Mouse (Mus musculus): ENCODE measurements around the gene Rpl3.
"Not testable (repeated sequence)": the region's sequence is repeated elsewhere in the genome, so short reads cannot be mapped to it uniquely, and the experiment has no call there.

Rpl3 gene

DNA sequence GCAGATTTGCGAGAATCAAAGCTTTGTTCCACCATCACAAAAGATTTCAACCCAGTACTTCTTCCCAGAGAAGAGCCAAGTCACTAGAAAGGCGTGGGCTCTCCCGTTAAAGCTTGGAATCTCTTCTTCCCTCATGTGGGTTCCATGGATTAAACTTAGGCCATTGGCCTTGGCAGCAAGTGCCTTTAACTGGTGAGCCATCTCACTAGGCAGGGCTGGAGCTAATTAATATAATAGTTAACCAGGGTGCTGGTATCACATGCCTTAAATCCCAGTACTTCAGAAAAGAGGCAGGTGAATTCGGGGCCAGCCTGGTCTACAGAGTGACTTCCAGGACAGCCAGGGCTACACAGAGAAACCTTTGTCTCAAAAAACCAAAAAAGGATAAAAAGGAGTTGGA, 33.0 kb upstream of the Rpl3 start:
- H3K27me3 ChIP-seq (ENCODE audit: control insufficient read depth, insufficient read depth, low read length, poor library complexity, severe bottlenecking): no peaks in the 10 kb centered on the region
- no peaks in the 10 kb centered on the region for H3K36me3 ChIP-seq (ENCODE audit: control insufficient read depth, insufficient read depth, low read length, poor library complexity, severe bottlenecking)
- DNase-seq (ENCODE audit: low read depth, low spot score): no peak

GRCm38 (mm10) chr15:80122431-80122830, 30.8 kb upstream of the Rpl3 start:
- not testable (repeated sequence) for H3K36me3 ChIP-seq (ENCODE audit: control insufficient read depth, insufficient read depth, low read length, poor library complexity, severe bottlenecking); DNase-seq (ENCODE audit: low read depth, low spot score); H3K27me3 ChIP-seq (ENCODE audit: control insufficient read depth, insufficient read depth, low read length, poor library complexity, severe bottlenecking)

- Histone ChIP-seq H3K36me3 (ENCODE audit: control insufficient read depth, insufficient read depth, low read length, poor library complexity, severe bottlenecking) (no peaks in the 10 kb centered on the region), H3K27me3 (ENCODE audit: control insufficient read depth, insufficient read depth, low read length, poor library complexity, severe bottlenecking) (no peaks in the 10 kb centered on the region)
- DNase-seq (ENCODE audit: low read depth, low spot score): no peak
Observed at GRCm38 (mm10) chr15:80121721-80122325, 30.2 kb upstream of the Rpl3 start.

DNA sequence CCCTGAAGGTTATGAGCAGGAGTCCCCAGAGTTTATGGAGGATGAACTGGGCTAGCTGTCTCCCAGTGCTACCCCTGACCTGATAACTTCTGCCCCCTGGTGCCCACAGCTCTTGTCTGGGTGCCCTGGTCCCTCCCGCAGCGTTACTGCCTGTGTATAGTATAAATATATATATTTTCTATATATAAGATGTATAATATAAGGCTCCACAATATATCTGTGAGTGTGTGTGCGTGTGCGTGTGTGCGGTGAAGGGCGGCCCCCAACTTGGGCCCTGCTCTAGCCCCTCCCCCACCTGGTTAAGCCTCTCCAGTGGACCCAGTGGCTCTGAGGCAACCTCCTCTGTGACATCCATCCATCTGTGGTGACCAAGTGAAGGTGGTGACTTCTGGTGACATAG, 27.4 kb upstream of the Rpl3 start:
- Histone ChIP-seq H3K36me3 (ENCODE audit: control insufficient read depth, insufficient read depth, low read length, poor library complexity, severe bottlenecking) (no peaks in the 10 kb centered on the region), H3K27me3 (ENCODE audit: control insufficient read depth, insufficient read depth, low read length, poor library complexity, severe bottlenecking) (no peaks in the 10 kb centered on the region)
- DNase-seq (ENCODE audit: low read depth, low spot score): no peak

DNA sequence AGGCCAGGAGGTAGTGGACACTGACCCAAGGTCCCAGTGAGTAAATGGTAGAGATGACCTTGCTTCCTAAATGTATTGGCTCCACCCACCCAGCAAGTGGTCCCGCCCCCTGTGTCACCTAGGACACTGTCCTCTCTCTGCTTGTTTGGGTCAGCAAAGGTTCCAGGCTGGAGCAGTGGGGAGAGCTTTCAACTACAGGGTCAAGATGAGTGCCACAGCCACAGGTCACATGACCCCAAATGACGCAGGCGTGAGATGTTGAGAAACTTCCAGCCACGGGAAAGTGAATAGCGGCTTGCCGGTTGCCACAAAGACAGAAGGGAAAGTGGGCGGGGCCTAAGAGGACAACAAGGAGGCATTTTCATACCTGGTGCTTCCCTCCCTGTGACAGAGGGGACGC, 25.5 kb upstream of the Rpl3 start:
- H3K36me3 ChIP-seq (ENCODE audit: control insufficient read depth, insufficient read depth, low read length, poor library complexity, severe bottlenecking): no peaks in the 10 kb centered on the region
- DNase-seq (ENCODE audit: low read depth, low spot score): no peak
- H3K27me3 ChIP-seq (ENCODE audit: control insufficient read depth, insufficient read depth, low read length, poor library complexity, severe bottlenecking): no peaks in the 10 kb centered on the region

DNA sequence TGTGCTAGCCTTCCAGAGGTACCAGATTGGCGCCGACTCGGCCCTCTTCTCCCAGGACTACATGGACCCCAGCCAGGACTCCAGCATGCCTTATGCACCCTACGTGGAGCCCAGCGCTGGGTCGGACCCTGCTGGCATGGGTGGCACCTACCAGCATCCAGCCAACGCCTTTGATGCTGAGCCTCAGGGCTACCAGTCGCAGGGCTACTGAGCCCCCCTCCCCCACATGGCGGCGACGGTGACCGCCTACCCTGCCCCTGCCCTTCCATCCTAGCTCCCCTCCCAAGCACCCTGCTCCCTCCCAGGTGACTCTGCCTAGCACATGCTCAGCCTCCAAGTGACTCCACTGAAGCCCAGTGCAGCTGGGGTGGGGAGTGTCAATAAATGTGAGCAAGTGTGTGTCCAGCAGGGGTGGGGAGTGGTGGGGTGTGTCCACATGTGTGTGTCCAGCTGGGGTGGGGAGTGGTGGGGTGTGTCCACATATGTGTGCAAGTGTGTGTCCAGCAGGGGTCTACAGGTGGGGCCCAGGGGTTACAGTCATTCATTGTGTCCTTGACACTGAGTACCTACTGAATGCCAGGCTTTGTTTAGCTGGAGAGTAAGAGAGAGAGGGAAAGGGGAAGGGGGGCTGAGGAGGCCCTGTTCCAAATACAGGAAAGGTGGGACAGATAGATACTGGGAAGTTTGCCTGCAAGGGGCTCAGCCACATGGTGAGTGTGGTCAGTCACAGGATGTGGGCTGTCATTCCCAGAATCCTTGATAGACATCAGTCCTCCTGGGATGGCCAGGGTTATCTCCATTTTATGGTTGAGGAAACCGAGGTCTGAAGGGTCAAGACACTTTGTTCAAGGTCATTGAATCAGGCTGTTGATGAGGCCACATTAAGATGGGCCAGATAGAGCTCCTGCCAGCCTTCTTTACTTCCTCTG, 24.5 kb upstream of the Rpl3 start:
- no peak for DNase-seq (ENCODE audit: low read depth, low spot score)
- H3K27me3 ChIP-seq (ENCODE audit: control insufficient read depth, insufficient read depth, low read length, poor library complexity, severe bottlenecking): no peaks in the 10 kb centered on the region
- H3K36me3 ChIP-seq (ENCODE audit: control insufficient read depth, insufficient read depth, low read length, poor library complexity, severe bottlenecking): no peaks in the 10 kb centered on the region

DNA sequence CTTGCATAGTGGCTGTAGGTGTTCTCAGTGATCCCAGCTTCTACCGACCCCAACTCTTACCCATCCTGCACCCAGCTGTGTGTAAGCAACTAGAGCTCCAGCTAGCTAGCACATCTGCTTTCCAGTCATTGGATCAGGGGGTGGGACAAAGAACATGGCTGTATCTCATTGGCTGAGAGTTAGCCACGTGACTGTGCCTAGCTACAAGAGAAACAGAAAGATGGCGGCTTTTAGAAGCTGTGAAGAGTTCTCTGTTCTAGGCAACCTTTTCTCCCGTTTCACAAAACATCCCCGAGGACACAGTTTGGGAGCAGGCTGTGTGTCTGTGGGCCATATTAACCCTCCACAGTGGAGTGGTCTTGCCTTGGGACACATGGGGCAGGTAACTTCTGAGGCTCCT, 23.6 kb upstream of the Rpl3 start:
- DNase-seq (ENCODE audit: low read depth, low spot score): no peak
- Histone ChIP-seq H3K36me3 (ENCODE audit: control insufficient read depth, insufficient read depth, low read length, poor library complexity, severe bottlenecking) (no peaks in the 10 kb centered on the region), H3K27me3 (ENCODE audit: control insufficient read depth, insufficient read depth, low read length, poor library complexity, severe bottlenecking) (no peaks in the 10 kb centered on the region)

GRCm38 (mm10) chr15:80114414-80114813, 22.7 kb upstream of the Rpl3 start:
- DNase-seq (ENCODE audit: low read depth, low spot score): no peak
- no peaks in the 10 kb centered on the region for H3K36me3 ChIP-seq (ENCODE audit: control insufficient read depth, insufficient read depth, low read length, poor library complexity, severe bottlenecking)
- H3K27me3 ChIP-seq (ENCODE audit: control insufficient read depth, insufficient read depth, low read length, poor library complexity, severe bottlenecking): no peaks in the 10 kb centered on the region

- peak; percentile 48 for DNase-seq (ENCODE audit: low read depth, low spot score)
- Histone ChIP-seq H3K36me3 (ENCODE audit: control insufficient read depth, insufficient read depth, low read length, poor library complexity, severe bottlenecking) (no peaks in the 10 kb centered on the region), H3K27me3 (ENCODE audit: control insufficient read depth, insufficient read depth, low read length, poor library complexity, severe bottlenecking) (no peaks in the 10 kb centered on the region)
Observed at GRCm38 (mm10) chr15:80112499-80112898, 20.8 kb upstream of the Rpl3 start.

DNA sequence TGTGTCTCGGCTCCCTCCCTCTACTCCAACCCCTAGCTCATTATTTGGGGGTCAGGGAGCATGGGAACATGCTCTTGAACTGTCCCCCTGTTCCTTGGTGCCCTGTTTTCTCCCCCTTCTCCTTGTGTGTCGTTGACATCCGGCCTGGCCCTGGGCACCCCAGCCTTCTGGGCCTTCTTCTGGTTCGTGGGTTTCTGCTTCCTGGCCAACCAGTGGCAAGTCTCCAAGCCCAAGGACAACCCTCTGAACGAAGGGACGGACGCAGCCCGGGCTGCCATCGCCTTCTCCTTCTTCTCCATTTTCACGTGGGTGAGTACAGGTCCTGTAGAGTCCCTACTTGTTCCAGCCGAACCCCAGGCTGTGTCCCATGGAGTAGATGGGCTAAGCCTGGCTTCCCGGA, 19.8 kb upstream of the Rpl3 start:
- Histone ChIP-seq H3K27me3 (ENCODE audit: control insufficient read depth, insufficient read depth, low read length, poor library complexity, severe bottlenecking) (no peaks in the 10 kb centered on the region), H3K36me3 (ENCODE audit: control insufficient read depth, insufficient read depth, low read length, poor library complexity, severe bottlenecking) (no peaks in the 10 kb centered on the region)
- DNase-seq (ENCODE audit: low read depth, low spot score): no peak

GRCm38 (mm10) chr15:80107575-80107974, 15.9 kb upstream of the Rpl3 start:
- no peak for DNase-seq (ENCODE audit: low read depth, low spot score)
- Histone ChIP-seq H3K27me3 (ENCODE audit: control insufficient read depth, insufficient read depth, low read length, poor library complexity, severe bottlenecking) (no peaks in the 10 kb centered on the region), H3K36me3 (ENCODE audit: control insufficient read depth, insufficient read depth, low read length, poor library complexity, severe bottlenecking) (no peaks in the 10 kb centered on the region)

- no peaks in the 10 kb centered on the region for H3K27me3 ChIP-seq (ENCODE audit: control insufficient read depth, insufficient read depth, low read length, poor library complexity, severe bottlenecking)
- H3K36me3 ChIP-seq (ENCODE audit: control insufficient read depth, insufficient read depth, low read length, poor library complexity, severe bottlenecking): no peaks in the 10 kb centered on the region
- no peak for DNase-seq (ENCODE audit: low read depth, low spot score)
Observed at GRCm38 (mm10) chr15:80107143-80107542, 15.5 kb upstream of the Rpl3 start.

DNA sequence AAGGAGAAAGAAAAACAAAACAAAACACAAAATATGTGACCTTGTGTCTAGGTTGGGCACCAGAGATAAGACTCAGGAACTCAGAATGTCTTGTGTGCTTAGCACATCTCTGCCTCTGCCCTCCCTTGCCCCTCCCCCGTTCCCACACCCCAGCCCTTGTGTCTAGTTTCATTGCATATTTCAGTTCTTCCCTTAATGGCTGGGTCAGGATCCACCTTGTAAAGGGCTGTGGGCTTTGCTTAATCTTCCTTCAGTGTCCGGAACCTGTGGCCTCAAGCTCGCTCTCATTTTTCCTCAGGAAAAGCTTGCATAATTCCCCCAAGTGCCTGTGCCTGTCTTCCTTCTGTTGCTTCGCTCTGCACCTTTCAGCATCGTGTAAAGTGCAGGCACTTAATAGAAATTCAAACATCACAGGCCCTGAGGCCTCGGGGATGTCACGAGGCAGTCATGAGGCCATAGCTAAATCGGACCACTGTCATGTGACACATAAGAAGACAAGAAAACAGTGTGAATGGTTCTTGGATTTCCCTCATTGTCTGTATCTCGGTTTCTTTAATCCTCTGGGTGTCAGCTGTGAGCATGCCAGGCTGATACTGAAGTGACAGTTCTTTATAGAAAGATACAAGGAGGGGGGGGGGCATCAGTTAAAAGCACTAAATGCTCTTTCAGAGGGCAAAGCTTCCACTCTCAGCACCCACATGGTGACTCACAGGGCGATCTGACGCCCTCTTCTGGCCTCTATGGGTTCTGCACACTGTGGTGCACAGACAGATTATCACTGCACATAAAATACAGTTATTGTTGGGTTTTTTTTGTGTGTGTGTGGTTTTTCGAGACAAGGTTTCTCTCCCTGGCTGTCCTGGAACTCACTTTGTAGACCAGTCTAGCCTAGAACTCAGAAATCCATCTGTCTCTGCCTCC, 14.1 kb upstream of the Rpl3 start:
- Histone ChIP-seq H3K27me3 (ENCODE audit: control insufficient read depth, insufficient read depth, low read length, poor library complexity, severe bottlenecking) (no peaks in the 10 kb centered on the region), H3K36me3 (ENCODE audit: control insufficient read depth, insufficient read depth, low read length, poor library complexity, severe bottlenecking) (no peaks in the 10 kb centered on the region)
- DNase-seq (ENCODE audit: low read depth, low spot score): no peak

DNA sequence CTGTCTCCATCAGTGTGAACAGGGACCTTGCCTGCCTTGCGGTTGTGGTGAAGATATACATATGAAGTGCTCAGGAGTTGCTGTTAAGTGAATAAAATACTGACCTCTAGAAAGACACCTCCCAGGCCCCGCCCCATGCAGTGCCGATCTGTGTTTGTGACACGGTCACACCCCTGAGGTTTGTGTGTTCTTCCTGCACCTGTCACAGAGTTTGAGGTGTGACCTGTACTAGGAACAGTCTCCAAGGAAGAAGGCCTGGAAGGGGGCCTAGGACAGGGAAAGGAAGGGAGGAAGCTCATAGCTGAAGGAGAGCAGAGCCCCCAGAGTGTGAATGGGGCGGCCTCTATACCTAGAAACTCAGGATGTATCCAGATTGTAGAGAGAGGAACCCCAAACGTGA, 10.8 kb upstream of the Rpl3 start:
- Histone ChIP-seq H3K36me3 (ENCODE audit: control insufficient read depth, insufficient read depth, low read length, poor library complexity, severe bottlenecking) (no peaks in the 10 kb centered on the region), H3K27me3 (ENCODE audit: control insufficient read depth, insufficient read depth, low read length, poor library complexity, severe bottlenecking) (no peaks in the 10 kb centered on the region)
- DNase-seq (ENCODE audit: low read depth, low spot score): no peak

DNA sequence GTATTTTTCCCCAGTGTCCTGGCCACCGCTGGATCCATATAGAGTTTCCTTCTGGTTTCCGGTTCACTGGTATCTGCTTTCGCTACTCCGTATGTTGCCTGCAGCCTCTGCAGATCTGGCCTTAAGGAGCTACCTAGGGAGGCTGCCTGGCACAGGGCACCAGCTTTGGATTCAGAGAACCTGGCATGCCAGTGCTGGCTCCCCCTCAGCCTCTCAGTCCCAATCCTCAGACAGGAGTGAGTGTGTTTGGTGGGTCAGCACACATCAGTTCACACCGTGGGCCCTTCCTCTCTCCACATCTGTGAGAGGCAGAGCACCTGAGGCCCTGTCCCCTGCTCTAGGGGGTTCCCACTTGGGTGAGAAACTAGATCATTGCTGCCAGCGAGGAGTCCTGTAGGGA, 9.8 kb upstream of the Rpl3 start:
- DNase-seq (ENCODE audit: low read depth, low spot score): no peak
- no peaks in the 10 kb centered on the region for H3K27me3 ChIP-seq (ENCODE audit: control insufficient read depth, insufficient read depth, low read length, poor library complexity, severe bottlenecking)
- no peaks in the 10 kb centered on the region for H3K36me3 ChIP-seq (ENCODE audit: control insufficient read depth, insufficient read depth, low read length, poor library complexity, severe bottlenecking)
